Mouse (Mus musculus) brain, embryonic 14.5 days (tissue): ENCODE measurements at regions not wholly inside any gene's neighbourhood (a gene's known extent, or its start where the extent isn't known, plus 50 kb on each side); places are given as distances from the start of the nearest gene placed in this dataset.

Experiments used
- CTCF ChIP-seq: fragments of 200-500 bp; IDR thresholded peaks from 2 replicates; pipeline ENCODE4 v1.5.1; 2012; ENCODE audit warnings: inconsistent platforms, mild to moderate bottlenecking, moderate library complexity, borderline replicate concordance; ENCODE audit not compliant: insufficient read depth, insufficient read length; ENCODE audit errors: extremely low read depth
- POLR2A ChIP-seq: fragments of 200-500 bp; IDR thresholded peaks from 2 replicates; pipeline ENCODE4 v1.6.1; 2012; ENCODE audit warnings: mild to moderate bottlenecking, inconsistent platforms, borderline replicate concordance; ENCODE audit not compliant: poor library complexity, insufficient read depth, insufficient read length, severe bottlenecking; ENCODE audit errors: extremely low read depth

DNA sequence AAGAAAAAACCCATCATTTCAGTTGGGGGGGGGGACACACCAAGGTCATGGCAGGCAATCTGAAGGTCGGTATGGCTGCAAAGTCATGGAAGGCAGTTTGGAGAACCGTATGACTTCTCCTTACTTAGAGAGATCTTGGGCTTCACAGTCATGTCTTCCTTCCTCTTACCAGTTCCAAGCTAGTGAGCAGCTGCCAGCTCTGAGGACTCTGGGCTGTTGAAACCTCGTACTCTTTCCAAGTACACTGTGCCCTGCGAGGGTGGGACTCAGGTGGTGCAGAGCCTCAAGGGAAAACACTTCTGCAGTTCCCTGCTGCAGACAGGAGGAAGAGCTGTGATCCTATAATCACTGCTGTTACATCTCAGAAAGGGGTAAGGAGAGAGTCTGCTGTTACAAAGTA lies 144.8 kb upstream of the Ado start:
- no peak for TF ChIP-seq POLR2A
- TF ChIP-seq CTCF = no peak
